ENCODE assay signal across 5 mouse cellular contexts in the genomic region with DNA sequence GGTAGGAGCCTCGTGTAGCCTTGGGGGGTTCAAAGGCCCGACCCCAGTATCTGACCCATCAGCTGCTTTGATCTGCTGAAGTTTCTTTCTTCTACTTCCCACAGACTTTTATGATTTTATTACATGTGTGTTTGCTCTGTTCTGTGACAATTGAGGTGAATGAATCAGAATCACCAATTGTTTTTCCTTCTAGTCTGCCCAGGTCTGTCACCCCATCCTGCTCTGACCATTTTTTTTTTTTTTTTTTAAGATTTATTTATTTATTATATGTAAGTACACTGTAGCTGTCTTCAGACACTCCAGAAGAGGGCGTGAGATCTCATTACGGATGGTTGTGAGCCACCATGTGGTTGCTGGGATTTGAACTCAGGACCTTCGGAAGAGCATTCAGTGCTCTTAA.
DNase-seq lines count a peak whose midpoint lies in the region; ATAC-seq and TF ChIP-seq lines count a peak whose summit lies in the region.
"Not testable (repeated sequence)": the region's sequence is repeated elsewhere in the genome, so short reads cannot be mapped to it uniquely, and the experiment has no call there.

No protein-coding gene starts in this region.

- peak; percentile 46 for DNase-seq in A20 (ENCODE audit: low read depth, low spot score)
- DNase-seq in gastrocnemius, adult 2 months; kidney, postnatal 0 days (ENCODE audit: low spot score): not testable (repeated sequence)

- ATAC-seq in intestine, embryonic 15.5 days: peak; percentile 57
- 0 out of 2 replicates have a peak, but pooled peaks have one; percentile 13 for ATAC-seq in kidney, postnatal 0 days (replicated peaks; ENCODE audit: low FRiP score, low read depth)

- WGBS in intestine, embryonic 15.5 days: 58% methylated on average over 5 of the region's 5 CpGs
- WGBS in kidney, postnatal 0 days: 56% methylated on average over 5 of the region's 5 CpGs

- not testable (repeated sequence) for TF ChIP-seq POLR2A in bone marrow macrophage, adult 2 months (IDR thresholded peaks at IDR 0.05; ENCODE audit: borderline replicate concordance, low read depth, low read length)

- intact Hi-C loops in gastrocnemius, adult 2 months (cut with DNase I): not testable (repeated sequence)

- H3K27ac ChIP-seq in bone marrow macrophage, adult 2 months (ENCODE audit: insufficient read depth, low read depth, low read length): peak overlapping the region; percentile 57
- H3K27ac ChIP-seq in gastrocnemius, adult 2 months: peak overlapping the region; percentile 17; the same call in 1 of the 2 replicates
- not testable (repeated sequence) for H3K27ac ChIP-seq in intestine, embryonic 15.5 days; kidney, postnatal 0 days

- not testable (repeated sequence) for H3K27me3 ChIP-seq in intestine, embryonic 15.5 days (replicated peaks); kidney, postnatal 0 days (ENCODE audit: insufficient read depth, low read length)

- H3K9ac ChIP-seq in intestine, embryonic 15.5 days; kidney, postnatal 0 days (ENCODE audit: low read depth, low read length): not testable (repeated sequence)

- not testable (repeated sequence) for TF ChIP-seq CTCF in bone marrow macrophage, adult 2 months (IDR thresholded peaks at IDR 0.05; ENCODE audit: low read depth, low read length); gastrocnemius, adult 2 months (IDR thresholded peaks at IDR 0.05); kidney, postnatal 0 days (IDR thresholded peaks at IDR 0.05; ENCODE audit: low read depth)

- H3K4me3 ChIP-seq in bone marrow macrophage, adult 2 months (ENCODE audit: insufficient read depth, low read length); gastrocnemius, adult 2 months; intestine, embryonic 15.5 days (replicated peaks); kidney, postnatal 0 days (replicated peaks; ENCODE audit: low read depth, low read length): not testable (repeated sequence)

- H3K36me3 ChIP-seq in intestine, embryonic 15.5 days; kidney, postnatal 0 days (ENCODE audit: insufficient read depth, low read length): not testable (repeated sequence)

- H3K4me2 ChIP-seq in intestine, embryonic 15.5 days (replicated peaks); kidney, postnatal 0 days (ENCODE audit: low read length): not testable (repeated sequence)

- H3K9me3 ChIP-seq in intestine, embryonic 15.5 days; kidney, postnatal 0 days (replicated peaks; ENCODE audit: low read length): not testable (repeated sequence)

- peaks cover 45% of the 10 kb centered on the region for H3K4me1 ChIP-seq in bone marrow macrophage, adult 2 months (ENCODE audit: control insufficient read depth, insufficient read depth, low read length)
- peaks cover 11% of the 10 kb centered on the region for H3K4me1 ChIP-seq in intestine, embryonic 15.5 days (replicated peaks)
- not testable (repeated sequence) for H3K4me1 ChIP-seq in kidney, postnatal 0 days (replicated peaks; ENCODE audit: insufficient read depth, low read length)
